Mouse (Mus musculus) ES-Bruce4 (cell line): ENCODE results near the gene Ugt8a. TPM values are rescaled to one million over a fixed set of nuclear protein-coding genes. Genes with fewer than 3 reads are reported as not detected.

ENCODE experiments used
- H3K27ac ChIP-seq: 2 replicates; pipeline ENCODE4 v1.5.1; 2012; ENCODE audit warnings: low read length, inconsistent platforms; ENCODE audit not compliant: insufficient read depth
- H3K27me3 ChIP-seq: 2 replicates; pipeline ENCODE4 v1.6.1; 2012; ENCODE audit warnings: mild to moderate bottlenecking, low read length, inconsistent platforms; ENCODE audit not compliant: control insufficient read depth, poor library complexity, insufficient read depth, severe bottlenecking
- H3K36me3 ChIP-seq: 2 replicates; pipeline ENCODE4 v1.6.1; 2012; ENCODE audit warnings: inconsistent platforms, mild to moderate bottlenecking, low read length, moderate library complexity; ENCODE audit not compliant: control insufficient read depth, poor library complexity, insufficient read depth, severe bottlenecking
- H3K4me1 ChIP-seq: one replicate; pipeline ENCODE4 v1.8.1; 2011; ENCODE audit warnings: low read length; ENCODE audit not compliant: control insufficient read depth, insufficient read depth
- H3K4me3 ChIP-seq: 2 replicates; pipeline ENCODE4 v1.5.1; 2011; ENCODE audit warnings: low read depth, mild to moderate bottlenecking, low read length
- H3K9ac ChIP-seq: 2 replicates; pipeline ENCODE4 v1.6.1; 2012; ENCODE audit warnings: low read depth, mild to moderate bottlenecking, inconsistent platforms; ENCODE audit not compliant: poor library complexity, severe bottlenecking
- H3K9me3 ChIP-seq: replicated peaks from 2 replicates; pipeline ENCODE4 v1.6.1; 2012; ENCODE audit warnings: mild to moderate bottlenecking, low read length, inconsistent platforms; ENCODE audit not compliant: control insufficient read depth, poor library complexity, insufficient read depth, severe bottlenecking
- CTCF ChIP-seq: IDR thresholded peaks from one replicate; pipeline ENCODE4 v1.8.1; 2011; ENCODE audit warnings: low read depth, low read length
- EP300 ChIP-seq: IDR thresholded peaks from 2 replicates; pipeline ENCODE4 v1.6.1; 2011; ENCODE audit warnings: low read depth, low read length; ENCODE audit not compliant: insufficient read depth
- POLR2A ChIP-seq: IDR thresholded peaks from one replicate; pipeline ENCODE4 v1.8.1; 2011; ENCODE audit warnings: low read length; ENCODE audit not compliant: insufficient read depth
- polyA plus RNA-seq: library from polyadenylated mRNA; stranded (reverse); fragments of >200 nt; gene quantifications from 2 replicates; pipeline ENCODE4 v1.2.4, GENCODE M21; 2011; ENCODE audit warnings: low read depth; ENCODE audit not compliant: missing spikeins, insufficient read depth, insufficient read length

Ugt8a gene
- polyA plus RNA-seq, 1 experiment, result 5.1 TPM

DNA sequence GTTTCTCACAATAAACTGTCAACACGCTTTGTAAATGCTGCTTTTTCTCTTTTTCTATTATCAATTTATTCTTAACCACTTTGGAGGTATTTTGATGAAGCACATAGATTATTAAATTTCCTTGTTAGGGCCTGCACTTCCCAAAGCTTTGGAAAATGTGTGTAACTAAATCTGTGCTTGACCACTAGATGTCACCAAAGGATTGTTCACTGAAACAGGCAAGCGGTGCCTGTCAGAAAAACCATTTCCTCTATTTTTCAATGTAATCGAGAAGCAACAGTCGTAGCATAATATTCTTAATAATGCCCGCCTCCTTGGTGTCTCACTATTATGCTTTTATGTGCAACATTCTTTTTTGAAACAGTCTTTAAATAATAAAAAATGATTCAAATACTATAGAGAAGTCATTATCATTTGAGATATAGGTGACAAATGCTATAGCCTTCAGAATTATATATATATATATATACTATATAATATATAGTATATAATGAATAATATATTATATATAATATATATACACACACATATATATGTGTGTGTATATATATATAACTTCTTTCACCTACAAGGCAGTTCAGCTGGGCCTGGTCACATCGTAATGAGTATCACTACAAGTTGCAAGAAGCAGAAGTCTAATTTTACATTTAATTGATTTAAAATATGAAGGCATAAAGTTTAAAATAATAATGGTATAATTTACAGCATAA lies 89.1 kb downstream of the Ugt8a start:
- TF ChIP-seq EP300 (no peak), POLR2A (no peak), CTCF (no peak)
- Histone ChIP-seq H3K27ac (no peak overlapping the region), H3K36me3 (no peaks in the 10 kb centered on the region), H3K4me3 (no peak overlapping the region), H3K9ac (no peak overlapping the region), H3K27me3 (no peaks in the 10 kb centered on the region), H3K9me3 (no peaks in the 10 kb centered on the region), H3K4me1 (no peaks in the 10 kb centered on the region)

DNA sequence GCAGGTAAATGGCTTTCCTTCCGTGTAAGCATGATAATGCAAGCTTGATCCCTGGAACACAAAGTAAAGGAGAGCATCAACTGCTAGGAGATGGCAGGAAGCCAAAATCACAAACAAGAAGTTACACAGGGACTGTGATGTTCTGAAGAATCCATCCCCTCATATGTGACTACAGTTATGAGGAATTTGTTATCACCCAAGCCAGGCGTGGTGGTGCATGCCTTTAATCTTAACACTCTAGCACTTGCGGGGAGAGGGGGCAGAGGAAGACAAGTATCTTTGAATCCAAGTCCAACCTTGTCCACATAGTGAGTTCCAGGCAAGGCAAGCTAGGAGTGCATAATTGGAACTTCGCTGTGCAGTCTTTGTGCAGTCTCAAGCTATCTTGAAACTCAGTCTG lies 110.4 kb downstream of the Ugt8a start:
- Histone ChIP-seq H3K27me3 (no peaks in the 10 kb centered on the region), H3K27ac (no peak overlapping the region), H3K4me1 (no peaks in the 10 kb centered on the region), H3K9me3 (no peaks in the 10 kb centered on the region), H3K36me3 (no peaks in the 10 kb centered on the region), H3K4me3 (no peak overlapping the region), H3K9ac (no peak overlapping the region)
- TF ChIP-seq EP300 (no peak), POLR2A (no peak), CTCF (no peak)

DNA sequence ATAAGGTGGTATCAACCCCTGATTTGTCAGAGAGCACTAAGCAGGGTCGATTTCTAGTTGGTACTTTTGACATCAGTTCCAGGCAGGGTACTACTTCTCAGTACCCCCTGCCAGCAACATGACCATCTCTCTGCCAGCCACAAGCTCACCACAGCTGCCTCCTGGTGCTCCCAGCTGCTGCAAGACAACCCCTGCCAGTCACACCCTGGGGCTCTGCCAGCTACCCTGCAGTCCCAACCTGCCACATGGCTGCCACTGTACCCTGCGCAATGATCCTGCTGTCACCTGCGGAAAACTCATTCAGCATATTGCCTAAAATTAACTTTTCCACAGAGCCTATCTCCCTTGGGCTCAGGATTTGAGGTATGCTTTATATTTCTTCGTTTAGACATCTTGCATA lies 111.2 kb downstream of the Ugt8a start:
- Histone ChIP-seq H3K9ac (no peak overlapping the region), H3K27me3 (no peaks in the 10 kb centered on the region), H3K4me3 (no peak overlapping the region), H3K27ac (no peak overlapping the region), H3K9me3 (no peaks in the 10 kb centered on the region), H3K36me3 (no peaks in the 10 kb centered on the region), H3K4me1 (no peaks in the 10 kb centered on the region)
- TF ChIP-seq POLR2A, result no peak
- no peak for TF ChIP-seq CTCF
- no peak for TF ChIP-seq EP300

DNA sequence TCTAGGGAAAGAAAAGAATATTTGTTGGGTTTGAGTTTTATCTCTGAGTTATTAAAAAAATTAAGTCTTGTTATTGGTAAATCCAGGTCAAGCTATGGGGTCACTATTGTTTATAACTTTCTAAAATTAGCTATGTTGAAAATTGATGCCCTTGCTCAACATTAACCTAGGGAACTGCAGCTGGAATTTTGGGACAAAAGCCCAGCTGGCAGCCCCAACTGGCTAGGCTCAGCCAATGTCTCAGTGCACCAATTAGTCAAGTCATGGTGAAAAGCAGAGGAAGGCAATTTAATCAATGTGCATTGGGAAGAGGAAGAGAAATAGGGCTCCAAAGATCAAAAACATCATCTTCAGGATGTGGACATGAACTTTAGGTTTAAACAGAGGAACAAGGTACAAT lies 118.7 kb downstream of the Ugt8a start:
- H3K27ac ChIP-seq, result no peak overlapping the region
- TF ChIP-seq EP300 (no peak), POLR2A (no peak), CTCF (no peak)
- H3K4me3 ChIP-seq, result no peak overlapping the region

More for the DNA sequence above, 118.7 kb downstream of the Ugt8a start:
- Histone ChIP-seq H3K9me3 (no peaks in the 10 kb centered on the region), H3K4me1 (no peaks in the 10 kb centered on the region), H3K27me3 (no peaks in the 10 kb centered on the region), H3K36me3 (no peaks in the 10 kb centered on the region), H3K9ac (no peak overlapping the region)
